Mouse (Mus musculus) small intestine, adult 2 months (tissue): ENCODE measurements around the gene Prodh2.

ENCODE experiments used
- CTCF ChIP-seq: fragments of 200-500 bp; IDR thresholded peaks from 2 replicates; pipeline ENCODE4 v1.5.1; 2012; ENCODE audit warnings: low read depth, mild to moderate bottlenecking, control low read depth, inconsistent platforms, low read length, moderate library complexity, mixed read lengths; ENCODE audit not compliant: insufficient replicate concordance, insufficient read length; ENCODE audit errors: extremely low read depth
- POLR2A ChIP-seq: fragments of 200-500 bp; IDR thresholded peaks from 2 replicates; pipeline ENCODE4 v1.6.1; 2012; ENCODE audit warnings: low read depth, mild to moderate bottlenecking, control low read depth, inconsistent platforms, low read length, moderate library complexity

DNA sequence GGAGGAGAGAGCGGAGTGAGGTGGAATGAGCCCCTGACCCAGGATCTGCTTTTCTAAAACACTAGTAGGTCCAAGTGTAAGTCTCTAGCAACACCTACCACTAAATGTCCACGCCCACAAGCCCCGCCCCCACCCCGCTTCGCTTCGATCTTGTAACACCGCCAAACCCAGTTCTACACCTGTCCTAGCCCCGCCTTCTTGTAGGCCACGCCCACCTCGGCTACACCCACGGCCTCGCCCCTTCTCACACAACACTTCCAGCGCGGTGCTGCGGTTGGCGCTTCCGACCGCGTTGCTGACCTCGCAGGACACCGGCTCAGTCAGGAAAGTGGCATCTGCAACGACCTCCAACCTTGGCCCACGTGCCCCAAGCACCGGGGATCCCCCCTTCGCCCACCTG, 39.7 kb upstream of the Prodh2 start:
- TF ChIP-seq POLR2A, result no peak
- TF ChIP-seq CTCF, result no peak
